Mouse (Mus musculus) brain, embryonic 14.5 days (tissue): ENCODE measurements around the gene Inf2.

ENCODE experiments used
- CTCF ChIP-seq: fragments of 200-500 bp; IDR thresholded peaks from 2 replicates; pipeline ENCODE4 v1.5.1; 2012; ENCODE audit warnings: inconsistent platforms, mild to moderate bottlenecking, moderate library complexity, borderline replicate concordance; ENCODE audit not compliant: insufficient read depth, insufficient read length; ENCODE audit errors: extremely low read depth
- POLR2A ChIP-seq: fragments of 200-500 bp; IDR thresholded peaks from 2 replicates; pipeline ENCODE4 v1.6.1; 2012; ENCODE audit warnings: mild to moderate bottlenecking, inconsistent platforms, borderline replicate concordance; ENCODE audit not compliant: poor library complexity, insufficient read depth, insufficient read length, severe bottlenecking; ENCODE audit errors: extremely low read depth

DNA sequence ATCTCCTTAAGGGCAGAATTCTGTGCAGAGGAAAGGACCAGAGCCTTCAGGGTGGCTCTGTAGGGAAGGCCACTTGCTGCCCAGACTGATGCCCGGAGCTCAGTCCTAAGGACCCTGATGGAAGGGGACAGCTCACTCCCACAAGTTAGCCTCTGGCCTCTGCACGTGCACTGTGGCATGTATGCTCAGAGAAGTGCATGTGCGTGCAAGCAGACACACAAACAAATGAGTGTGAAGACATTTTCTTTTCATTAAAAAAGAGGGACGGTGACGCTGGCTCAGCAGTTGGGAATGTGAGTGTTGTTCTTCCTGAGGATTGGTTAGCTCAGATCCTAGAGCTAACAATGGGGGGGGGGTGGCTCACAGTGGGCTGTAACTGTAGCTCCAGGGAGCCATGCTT lies 9.2 kb upstream of the Inf2 start:
- TF ChIP-seq CTCF = no peak
- no peak for TF ChIP-seq POLR2A
